Mouse (Mus musculus): ENCODE results near the gene Fndc11.

DNA sequence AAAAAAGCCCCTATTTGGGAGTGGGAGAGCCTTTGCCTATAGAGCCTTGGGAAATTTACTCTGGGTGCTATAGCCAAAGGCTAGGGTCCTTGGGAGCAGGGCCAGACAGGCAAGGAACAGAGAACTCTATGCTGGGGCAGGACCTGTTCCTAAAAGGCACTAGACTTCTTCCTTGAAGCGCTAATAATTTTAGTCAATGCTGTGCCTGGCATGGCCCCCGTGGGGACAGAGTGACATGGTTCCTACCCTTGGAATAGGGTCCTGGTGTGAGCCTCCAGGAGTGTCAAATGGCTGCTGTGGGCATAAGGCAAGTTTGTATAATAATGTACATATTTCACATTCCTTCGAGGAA, 22.5 kb downstream of the Fndc11 start:
- TF ChIP-seq POLR2A (IDR thresholded peaks at IDR 0.05; ENCODE audit: borderline replicate concordance, insufficient read depth, low read length) (no peak), CTCF (IDR thresholded peaks at IDR 0.05; ENCODE audit: borderline replicate concordance, insufficient read depth, low read depth, low read length) (no peak)
